Mouse (Mus musculus): ENCODE data around the gene Krt36. TPM values are rescaled to one million over a fixed set of nuclear protein-coding genes. Genes with fewer than 3 reads are reported as not detected.

Krt36 gene
- polyA plus RNA-seq, 1 experiment from 2014 or later = not detected

- Histone ChIP-seq H3K9ac (ENCODE audit: low read depth, low read length) (no peak overlapping the region), H3K4me1 (ENCODE audit: control insufficient read depth, insufficient read depth, low read depth, low read length) (no peaks in the 10 kb centered on the region), H3K27me3 (replicated peaks; ENCODE audit: control insufficient read depth, insufficient read depth, low read length) (no peaks in the 10 kb centered on the region), H3K4me2 (ENCODE audit: low read length) (no peak overlapping the region), H3K4me3 (ENCODE audit: low read length) (no peak overlapping the region), H3K27ac (ENCODE audit: low read depth, low read length) (no peak overlapping the region), H3K9me3 (ENCODE audit: control insufficient read depth, low read length) (no peaks in the 10 kb centered on the region), H3K36me3 (ENCODE audit: control insufficient read depth, insufficient read depth, low read length) (no peaks in the 10 kb centered on the region)
- WGBS = 76% methylated on average over 9 of the region's 9 CpGs
- no peak for ATAC-seq
Measured at GRCm38 (mm10) chr11:100097819-100098218, 7.6 kb downstream of the Krt36 start.

GRCm38 (mm10) chr11:100096141-100096540 is 9.3 kb downstream of the Krt36 start, which contains the start of gene Krt35:
Gene Krt35, minus strand, starts transcription at chr11:100096241.
- no peaks in the 10 kb centered on the region for H3K27me3 ChIP-seq (replicated peaks; ENCODE audit: control insufficient read depth, insufficient read depth, low read length)
- ATAC-seq = no peak
- no peaks in the 10 kb centered on the region for H3K9me3 ChIP-seq (ENCODE audit: control insufficient read depth, low read length)
- H3K4me1 ChIP-seq (ENCODE audit: control insufficient read depth, insufficient read depth, low read depth, low read length) = no peaks in the 10 kb centered on the region
- 84% methylated on average over 9 of the region's 9 CpGs for WGBS
- no peak within 1 kb of the TSS for H3K4me3 ChIP-seq (ENCODE audit: low read length)
- no peaks in the 10 kb centered on the region for H3K36me3 ChIP-seq (ENCODE audit: control insufficient read depth, insufficient read depth, low read length)
- H3K4me2 ChIP-seq (ENCODE audit: low read length) = no peak within 1 kb of the TSS
- no peak within 1 kb of the TSS for H3K27ac ChIP-seq (ENCODE audit: low read depth, low read length)
- H3K9ac ChIP-seq (ENCODE audit: low read depth, low read length) = no peak within 1 kb of the TSS

- no peak overlapping the region for H3K9ac ChIP-seq (ENCODE audit: low read depth, low read length)
- ATAC-seq = no peak
- H3K9me3 ChIP-seq (ENCODE audit: control insufficient read depth, low read length) = no peaks in the 10 kb centered on the region; the same call in 1 of the 2 replicates
- no peaks in the 10 kb centered on the region for H3K27me3 ChIP-seq (replicated peaks; ENCODE audit: control insufficient read depth, insufficient read depth, low read length)
- H3K36me3 ChIP-seq (ENCODE audit: control insufficient read depth, insufficient read depth, low read length) = no peaks in the 10 kb centered on the region
- no peak overlapping the region for H3K4me2 ChIP-seq (ENCODE audit: low read length)
- no peak overlapping the region for H3K4me3 ChIP-seq (ENCODE audit: low read length)
- H3K4me1 ChIP-seq (ENCODE audit: control insufficient read depth, insufficient read depth, low read depth, low read length) = no peaks in the 10 kb centered on the region
- WGBS = 68% methylated on average over 7 of the region's 7 CpGs
- H3K27ac ChIP-seq (ENCODE audit: low read depth, low read length) = no peak overlapping the region
Measured at GRCm38 (mm10) chr11:100088378-100089025, 16.9 kb downstream of the Krt36 start.

DNA sequence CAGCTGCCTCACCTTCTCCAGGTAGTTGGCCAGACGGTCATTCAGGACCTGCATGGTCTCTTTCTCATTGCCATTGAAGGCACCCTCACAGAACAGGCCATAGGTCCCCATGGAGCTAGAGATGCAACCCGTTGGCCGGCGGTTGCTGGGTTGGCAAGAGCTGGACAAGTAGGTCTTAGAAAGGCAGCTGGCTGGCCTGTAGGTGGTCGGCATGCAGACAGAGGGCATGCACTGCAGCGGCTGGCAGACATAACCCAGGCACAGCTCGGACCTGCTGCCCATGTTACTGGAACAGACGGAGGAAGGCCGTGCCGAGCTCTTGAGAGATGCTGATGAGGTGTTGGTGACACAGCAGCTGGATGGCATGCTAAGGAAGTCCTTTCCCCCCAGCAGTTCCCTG is 17.6 kb downstream of the Krt36 start, which contains the start of gene Krt32:
Gene Krt32, minus strand, starts transcription at position 366 of the 400 bp plus-strand sequence.
- H3K9me3 ChIP-seq (ENCODE audit: control insufficient read depth, low read length) = no peaks in the 10 kb centered on the region; the same call in 1 of the 2 replicates
- no peaks in the 10 kb centered on the region for H3K36me3 ChIP-seq (ENCODE audit: control insufficient read depth, insufficient read depth, low read length)
- H3K9ac ChIP-seq (ENCODE audit: low read depth, low read length) = no peak within 1 kb of the TSS
- no peak within 1 kb of the TSS for H3K4me3 ChIP-seq (ENCODE audit: low read length)
- ATAC-seq = no peak
- no peak within 1 kb of the TSS for H3K27ac ChIP-seq (ENCODE audit: low read depth, low read length)
- no peaks in the 10 kb centered on the region for H3K4me1 ChIP-seq (ENCODE audit: control insufficient read depth, insufficient read depth, low read depth, low read length)
- WGBS = 91% methylated on average over 10 of the region's 10 CpGs
- no peak within 1 kb of the TSS for H3K4me2 ChIP-seq (ENCODE audit: low read length)
- no peaks in the 10 kb centered on the region for H3K27me3 ChIP-seq (replicated peaks; ENCODE audit: control insufficient read depth, insufficient read depth, low read length)

DNA sequence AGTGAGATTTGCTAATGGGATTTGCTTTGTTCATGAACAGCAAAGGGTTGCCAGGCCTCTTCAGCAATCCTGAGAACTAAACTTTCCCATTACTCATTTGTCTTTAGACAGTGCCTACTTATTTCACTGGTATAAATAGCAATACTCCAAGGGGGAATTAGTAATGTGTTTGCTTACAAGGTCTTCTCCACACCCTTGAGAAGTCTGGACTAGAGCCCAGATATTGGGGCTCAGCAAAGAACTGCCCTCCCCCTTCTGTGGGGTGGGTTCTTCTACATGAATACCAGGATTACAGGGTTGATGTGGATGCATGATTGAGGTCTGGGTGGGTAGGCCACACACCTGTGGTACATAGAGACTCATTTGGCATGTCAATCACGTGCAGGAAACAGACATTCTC is 31.6 kb downstream of the Krt36 start:
- H3K27me3 ChIP-seq (replicated peaks; ENCODE audit: control insufficient read depth, insufficient read depth, low read length) = no peaks in the 10 kb centered on the region
- no peak overlapping the region for H3K4me3 ChIP-seq (ENCODE audit: low read length)
- H3K4me2 ChIP-seq (ENCODE audit: low read length) = no peak overlapping the region
- H3K9me3 ChIP-seq (ENCODE audit: control insufficient read depth, low read length) = no peaks in the 10 kb centered on the region
- WGBS = 56% methylated on average over 1 of the region's 1 CpGs
- no peaks in the 10 kb centered on the region for H3K4me1 ChIP-seq (ENCODE audit: control insufficient read depth, insufficient read depth, low read depth, low read length)
- no peaks in the 10 kb centered on the region for H3K36me3 ChIP-seq (ENCODE audit: control insufficient read depth, insufficient read depth, low read length)
- ATAC-seq = no peak
- no peak overlapping the region for H3K9ac ChIP-seq (ENCODE audit: low read depth, low read length)
- H3K27ac ChIP-seq (ENCODE audit: low read depth, low read length) = no peak overlapping the region

DNA sequence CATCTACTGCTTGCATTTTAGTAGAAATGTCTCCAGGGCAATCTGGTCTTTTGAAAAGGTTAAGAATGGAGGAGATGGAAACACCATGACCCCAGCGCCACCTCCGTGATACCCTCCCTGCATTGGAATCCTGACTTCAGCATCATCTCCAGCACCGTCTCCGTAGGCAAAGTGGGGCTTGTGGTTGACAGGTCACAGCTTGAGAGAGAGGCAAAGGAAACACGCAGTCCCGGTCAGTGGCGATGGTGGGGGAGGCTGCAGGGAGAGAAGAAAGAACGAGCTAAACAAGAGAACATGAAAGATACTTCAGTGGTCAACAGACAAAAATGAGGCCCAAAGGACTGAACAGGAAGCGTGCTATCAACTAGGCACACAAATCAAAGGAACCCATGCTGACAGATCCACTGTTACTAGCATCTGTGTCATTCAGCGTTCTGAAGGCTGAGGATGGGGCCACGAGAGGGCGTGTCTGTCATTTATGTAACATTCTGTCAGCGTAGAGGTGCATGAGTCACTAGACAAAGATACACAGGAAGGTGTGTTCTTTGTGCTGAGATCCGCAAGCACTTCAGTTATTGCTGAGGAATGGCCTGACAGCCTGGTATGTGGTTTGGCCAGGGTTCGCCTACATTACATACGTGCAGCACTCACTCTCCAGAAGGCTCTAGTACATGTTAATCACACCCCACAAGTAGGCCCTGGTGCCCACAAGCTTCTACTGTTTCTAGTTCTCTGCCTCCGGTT is 38.0 kb downstream of the Krt36 start:
- Histone ChIP-seq H3K27ac (ENCODE audit: low read depth, low read length) (no peak overlapping the region), H3K9ac (ENCODE audit: low read depth, low read length) (no peak overlapping the region)
- WGBS = 80% methylated on average over 17 of the region's 17 CpGs

DNA sequence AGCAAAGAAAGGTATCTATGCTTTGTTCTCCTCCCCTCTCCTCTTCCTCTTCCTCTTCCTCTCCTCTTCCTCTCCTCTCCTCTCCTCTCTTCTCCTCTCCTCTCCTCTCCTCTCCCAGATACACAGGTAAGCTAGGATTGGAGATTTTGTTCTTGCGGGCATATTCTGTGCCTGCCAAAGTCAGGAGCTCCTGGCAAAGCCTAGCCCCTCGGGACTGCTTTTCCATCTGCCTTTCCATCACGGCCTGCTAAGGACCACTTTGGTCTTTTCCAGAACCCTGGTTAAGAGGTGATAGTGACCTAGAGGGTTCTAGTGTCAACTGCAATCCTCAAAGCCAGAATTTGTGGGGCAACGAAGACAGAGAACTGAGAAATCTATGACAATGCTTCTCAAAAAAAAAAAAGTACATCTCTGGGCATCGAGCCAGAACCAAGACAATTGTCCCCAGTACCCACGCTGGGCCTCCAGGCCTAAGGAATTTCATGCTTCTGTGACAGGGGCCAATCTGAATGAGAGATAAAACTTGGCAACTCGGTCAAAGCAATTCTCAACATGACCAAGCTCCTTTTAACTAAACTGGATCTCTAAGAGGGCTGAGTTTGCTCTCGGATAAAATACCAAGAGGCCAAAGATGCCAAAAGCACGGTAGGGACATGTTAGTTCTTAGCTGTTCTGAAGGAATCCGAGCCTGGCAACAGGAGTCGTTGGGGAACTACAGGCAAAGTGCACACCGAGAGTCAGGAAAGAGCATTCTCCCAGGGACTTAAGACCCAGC is 39.0 kb downstream of the Krt36 start:
- Histone ChIP-seq H3K27me3 (replicated peaks; ENCODE audit: control insufficient read depth, insufficient read depth, low read length) (no peaks in the 10 kb centered on the region), H3K9me3 (ENCODE audit: control insufficient read depth, low read length) (no peaks in the 10 kb centered on the region), H3K4me1 (ENCODE audit: control insufficient read depth, insufficient read depth, low read depth, low read length) (no peaks in the 10 kb centered on the region), H3K9ac (ENCODE audit: low read depth, low read length) (no peak overlapping the region), H3K4me3 (ENCODE audit: low read length) (no peak overlapping the region), H3K4me2 (ENCODE audit: low read length) (no peak overlapping the region), H3K36me3 (ENCODE audit: control insufficient read depth, insufficient read depth, low read length) (no peaks in the 10 kb centered on the region), H3K27ac (ENCODE audit: low read depth, low read length) (no peak overlapping the region)
- 53% methylated on average over 12 of the region's 12 CpGs for WGBS
- no peak for ATAC-seq

More for the DNA sequence above, 38.0 kb downstream of the Krt36 start:
- no peak for ATAC-seq
- H3K27me3 ChIP-seq (replicated peaks; ENCODE audit: control insufficient read depth, insufficient read depth, low read length) = no peaks in the 10 kb centered on the region
- no peaks in the 10 kb centered on the region for H3K4me1 ChIP-seq (ENCODE audit: control insufficient read depth, insufficient read depth, low read depth, low read length)
- H3K36me3 ChIP-seq (ENCODE audit: control insufficient read depth, insufficient read depth, low read length) = no peaks in the 10 kb centered on the region
- no peak overlapping the region for H3K4me3 ChIP-seq (ENCODE audit: low read length)
- H3K9me3 ChIP-seq (ENCODE audit: control insufficient read depth, low read length) = no peaks in the 10 kb centered on the region
- no peak overlapping the region for H3K4me2 ChIP-seq (ENCODE audit: low read length)

DNA sequence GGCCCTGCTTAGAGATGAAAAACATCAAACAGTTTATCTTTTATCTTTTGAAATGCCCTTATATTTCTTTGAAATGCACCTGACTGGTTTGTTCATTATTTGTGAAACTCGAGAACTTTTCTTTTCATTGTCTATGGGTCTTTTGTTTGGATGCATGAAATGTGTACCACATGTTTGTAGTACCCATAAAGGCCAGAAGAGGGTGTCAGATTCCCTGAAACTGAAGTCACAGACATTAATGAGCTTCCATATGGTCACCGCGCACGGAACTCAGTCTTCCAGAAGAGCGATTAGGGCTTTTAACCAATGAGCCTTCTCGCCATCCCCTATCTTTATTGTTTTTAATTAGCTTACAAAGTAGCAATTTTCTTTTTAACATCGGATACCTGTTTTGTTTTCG is 46.6 kb downstream of the Krt36 start:
- no peaks in the 10 kb centered on the region for H3K27me3 ChIP-seq (replicated peaks; ENCODE audit: control insufficient read depth, insufficient read depth, low read length)
- no peak for ATAC-seq
- H3K9ac ChIP-seq (ENCODE audit: low read depth, low read length) = no peak overlapping the region
- no peaks in the 10 kb centered on the region for H3K9me3 ChIP-seq (ENCODE audit: control insufficient read depth, low read length)
- H3K4me1 ChIP-seq (ENCODE audit: control insufficient read depth, insufficient read depth, low read depth, low read length) = no peaks in the 10 kb centered on the region
- no peak overlapping the region for H3K4me3 ChIP-seq (ENCODE audit: low read length)
- no peak overlapping the region for H3K4me2 ChIP-seq (ENCODE audit: low read length)
- 69% methylated on average over 8 of the region's 8 CpGs for WGBS
- no peak overlapping the region for H3K27ac ChIP-seq (ENCODE audit: low read depth, low read length)
- H3K36me3 ChIP-seq (ENCODE audit: control insufficient read depth, insufficient read depth, low read length) = no peaks in the 10 kb centered on the region

All from hindbrain, embryonic 16.5 days (tissue).